Mouse (Mus musculus): ENCODE measurements around the gene Psme3. TPM values are rescaled to one million over a fixed set of nuclear protein-coding genes. Genes with fewer than 3 reads are reported as not detected.

Gene Psme3
- 58.9 TPM for polyA plus RNA-seq (2014; fragmentation: Illumina TruSeq; extraction: RNeasy Lipid Tissue Mini Kit (QIAGEN cat#74804); ENCODE audit: low read depth, low replicate concordance)

GRCm38 (mm10) chr11:101315665-101316500 is at the start of gene Psme3:
TSS of gene Psme3 (plus strand) at chr11:101316213.

DNA sequence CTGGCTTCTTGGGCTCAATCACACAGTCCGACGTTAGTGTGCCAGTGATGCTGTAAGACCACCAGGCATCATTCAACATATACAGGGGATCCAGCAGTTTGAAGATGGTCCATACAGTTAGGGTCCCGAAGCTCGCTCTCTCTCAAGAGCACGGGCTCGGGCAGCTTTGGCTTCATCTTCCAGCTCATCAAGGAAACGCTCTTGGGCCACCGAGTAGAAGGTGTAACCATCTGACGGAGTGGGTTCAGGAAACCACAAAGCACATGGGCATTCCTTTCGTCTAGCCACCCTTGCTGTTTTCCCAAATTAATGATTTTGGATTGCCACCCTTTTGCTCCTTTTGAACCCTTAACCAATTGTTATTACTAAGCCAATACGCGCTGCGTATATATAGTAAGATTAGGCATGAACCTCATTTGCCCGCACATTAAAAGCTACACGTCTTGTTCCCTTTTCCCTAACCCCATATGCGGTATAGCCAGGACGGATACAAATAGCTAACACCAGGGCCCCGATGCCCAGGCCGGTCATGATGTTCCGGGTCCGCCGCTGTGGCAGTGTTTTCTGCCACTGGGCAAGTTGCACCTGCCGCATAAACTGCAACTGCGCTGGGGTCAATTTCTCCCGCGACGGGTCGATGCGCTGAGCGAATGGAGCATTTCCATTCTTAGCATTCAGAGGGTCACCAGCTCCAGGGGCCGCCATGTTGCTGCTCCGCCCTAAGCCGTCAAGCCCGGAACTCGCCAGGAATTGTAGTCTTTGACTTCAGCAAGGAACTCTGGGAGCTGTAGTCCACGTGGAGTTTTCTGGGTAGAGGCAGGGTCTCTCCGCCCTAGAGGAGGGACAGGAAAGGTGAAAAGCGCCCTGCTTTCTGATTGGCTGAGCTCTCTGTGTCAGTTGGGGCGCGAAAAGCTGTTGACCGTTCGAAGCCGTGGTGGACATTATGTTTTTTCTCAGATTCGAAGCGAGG is 37.5 kb upstream of the Psme3 start, which contains the start of the genes Cntd1 and Coa3:
TSS of gene Cntd1 (plus strand) at position 790 of the 970 bp plus-strand sequence.
TSS of gene Coa3 (minus strand) at position 892 of the 970 bp plus-strand sequence.

GRCm38 (mm10) chr11:101302004-101302798 is 13.8 kb upstream of the Psme3 start, which contains the start of gene Becn1:
TSS of gene Becn1 (minus strand) at chr11:101302286.

GRCm38 (mm10) chr11:101324763-101325162 is 8.8 kb downstream of the Psme3 start, which contains the start of gene Aoc2:
TSS of gene Aoc2 (plus strand) at chr11:101325063.

DNA sequence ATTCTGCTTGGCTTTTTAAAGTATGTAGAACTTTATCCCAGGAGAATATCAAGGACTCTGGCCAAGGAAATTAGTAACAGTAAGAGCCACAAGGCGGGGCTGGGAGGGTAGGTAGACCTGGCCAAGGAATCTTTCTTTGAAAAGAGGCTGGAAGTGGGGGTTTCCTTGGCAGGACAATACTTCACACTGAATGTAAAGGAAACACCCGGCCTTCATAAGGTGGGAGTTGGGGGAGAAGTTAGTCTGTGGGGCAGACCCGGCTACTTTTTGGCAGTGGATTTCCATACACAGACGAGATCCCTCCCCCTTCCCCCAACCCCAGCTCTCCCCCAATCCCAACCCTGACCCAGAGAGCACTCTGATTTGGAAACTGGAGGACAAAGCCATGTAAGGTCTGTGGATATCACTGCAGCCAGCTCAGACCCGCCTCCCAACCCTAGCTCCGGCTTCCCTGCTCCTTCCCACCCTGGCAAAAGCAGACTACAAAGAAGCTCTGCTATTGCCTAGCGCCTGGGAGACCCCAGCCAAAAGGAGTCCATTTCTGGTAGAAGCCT is 14.4 kb downstream of the Psme3 start, which contains the start of gene Aoc3:
TSS of gene Aoc3 (plus strand) at position 235 of the 554 bp plus-strand sequence.

DNA sequence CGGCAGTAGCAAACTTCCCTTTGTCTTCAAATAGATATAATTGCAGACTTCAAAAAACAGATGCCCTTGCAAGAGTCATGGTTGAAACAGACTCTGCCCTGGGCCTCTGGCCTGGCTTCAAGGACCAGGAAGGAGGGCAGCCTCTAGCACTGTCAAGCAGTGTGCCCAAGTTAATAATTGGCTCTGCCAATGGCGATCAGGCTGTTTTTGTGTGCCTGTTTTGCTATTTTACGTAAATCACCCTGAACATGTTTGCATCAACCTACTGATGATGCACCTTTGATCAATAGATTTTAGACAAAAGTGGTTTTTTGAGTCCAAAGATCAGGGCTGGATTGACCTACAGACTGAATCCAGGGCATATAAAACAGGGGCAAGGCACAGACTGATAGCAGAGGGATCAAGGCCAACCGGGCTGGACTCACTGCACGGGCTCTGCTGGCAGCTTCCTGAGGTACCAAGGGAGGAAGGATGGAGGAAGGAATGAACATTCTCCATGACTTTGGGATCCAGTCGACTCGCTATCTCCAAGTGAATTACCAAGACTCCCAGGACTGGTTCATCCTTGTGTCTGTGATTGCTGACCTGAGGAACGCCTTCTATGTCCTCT is 51.4 kb downstream of the Psme3 start, which contains the start of gene G6pc:
TSS of gene G6pc (plus strand) at position 236 of the 610 bp plus-strand sequence.

Other genes with a start within 250 kb of the Psme3 start
- gene Naglu, start 246.2 kb upstream of the Psme3 start, polyA plus RNA-seq (2014; fragmentation: Illumina TruSeq; extraction: RNeasy Lipid Tissue Mini Kit (QIAGEN cat#74804); ENCODE audit: low read depth, low replicate concordance), result 10.5 TPM
- gene Hsd17b1, start 237.8 kb upstream of the Psme3 start, polyA plus RNA-seq (2014; fragmentation: Illumina TruSeq; extraction: RNeasy Lipid Tissue Mini Kit (QIAGEN cat#74804); ENCODE audit: low read depth, low replicate concordance), result 0.81 TPM
- gene Coasy, start 233.6 kb upstream of the Psme3 start, polyA plus RNA-seq (2014; fragmentation: Illumina TruSeq; extraction: RNeasy Lipid Tissue Mini Kit (QIAGEN cat#74804); ENCODE audit: low read depth, low replicate concordance), result 18.0 TPM
- 35.5 TPM for gene Mlx, start 228.9 kb upstream of the Psme3 start, polyA plus RNA-seq (2014; fragmentation: Illumina TruSeq; extraction: RNeasy Lipid Tissue Mini Kit (QIAGEN cat#74804); ENCODE audit: low read depth, low replicate concordance)
- gene Psmc3ip, start 220.8 kb upstream of the Psme3 start, polyA plus RNA-seq (2014; fragmentation: Illumina TruSeq; extraction: RNeasy Lipid Tissue Mini Kit (QIAGEN cat#74804); ENCODE audit: low read depth, low replicate concordance), result 4.0 TPM
- 35.9 TPM for gene Retreg3, start 196.3 kb upstream of the Psme3 start, polyA plus RNA-seq (2014; fragmentation: Illumina TruSeq; extraction: RNeasy Lipid Tissue Mini Kit (QIAGEN cat#74804); ENCODE audit: low read depth, low replicate concordance)
- 30.3 TPM for gene Tubg1, start 196.3 kb upstream of the Psme3 start, polyA plus RNA-seq (2014; fragmentation: Illumina TruSeq; extraction: RNeasy Lipid Tissue Mini Kit (QIAGEN cat#74804); ENCODE audit: low read depth, low replicate concordance)
- 2.6 TPM for gene Tubg2, start 160.3 kb upstream of the Psme3 start, polyA plus RNA-seq (2014; fragmentation: Illumina TruSeq; extraction: RNeasy Lipid Tissue Mini Kit (QIAGEN cat#74804); ENCODE audit: low read depth, low replicate concordance)
- 2.4 TPM for gene Cntnap1, start 145.7 kb upstream of the Psme3 start, polyA plus RNA-seq (2014; fragmentation: Illumina TruSeq; extraction: RNeasy Lipid Tissue Mini Kit (QIAGEN cat#74804); ENCODE audit: low read depth, low replicate concordance)
- gene Plekhh3, start 144.9 kb upstream of the Psme3 start, polyA plus RNA-seq (2014; fragmentation: Illumina TruSeq; extraction: RNeasy Lipid Tissue Mini Kit (QIAGEN cat#74804); ENCODE audit: low read depth, low replicate concordance), result 16.2 TPM
- gene Ccr10, start 140.8 kb upstream of the Psme3 start, polyA plus RNA-seq (2014; fragmentation: Illumina TruSeq; extraction: RNeasy Lipid Tissue Mini Kit (QIAGEN cat#74804); ENCODE audit: low read depth, low replicate concordance), result not detected
- 30.8 TPM for gene Ezh1, start 89.8 kb upstream of the Psme3 start, polyA plus RNA-seq (2014; fragmentation: Illumina TruSeq; extraction: RNeasy Lipid Tissue Mini Kit (QIAGEN cat#74804); ENCODE audit: low read depth, low replicate concordance)
- 49.3 TPM for gene Ramp2, start 70.2 kb upstream of the Psme3 start, polyA plus RNA-seq (2014; fragmentation: Illumina TruSeq; extraction: RNeasy Lipid Tissue Mini Kit (QIAGEN cat#74804); ENCODE audit: low read depth, low replicate concordance)
- gene Vps25, start 62.5 kb upstream of the Psme3 start, polyA plus RNA-seq (2014; fragmentation: Illumina TruSeq; extraction: RNeasy Lipid Tissue Mini Kit (QIAGEN cat#74804); ENCODE audit: low read depth, low replicate concordance), result 142 TPM
- gene Wnk4, start 55.6 kb upstream of the Psme3 start, polyA plus RNA-seq (2014; fragmentation: Illumina TruSeq; extraction: RNeasy Lipid Tissue Mini Kit (QIAGEN cat#74804); ENCODE audit: low read depth, low replicate concordance), result 13.8 TPM
- 0.58 TPM for gene Cntd1, start 37.2 kb upstream of the Psme3 start, polyA plus RNA-seq (2014; fragmentation: Illumina TruSeq; extraction: RNeasy Lipid Tissue Mini Kit (QIAGEN cat#74804); ENCODE audit: low read depth, low replicate concordance)
- 111 TPM for gene Coa3, start 37.1 kb upstream of the Psme3 start, polyA plus RNA-seq (2014; fragmentation: Illumina TruSeq; extraction: RNeasy Lipid Tissue Mini Kit (QIAGEN cat#74804); ENCODE audit: low read depth, low replicate concordance)
- 86.4 TPM for gene Becn1, start 13.9 kb upstream of the Psme3 start, polyA plus RNA-seq (2014; fragmentation: Illumina TruSeq; extraction: RNeasy Lipid Tissue Mini Kit (QIAGEN cat#74804); ENCODE audit: low read depth, low replicate concordance)
- gene Aoc2, start 8.8 kb downstream of the Psme3 start, polyA plus RNA-seq (2014; fragmentation: Illumina TruSeq; extraction: RNeasy Lipid Tissue Mini Kit (QIAGEN cat#74804); ENCODE audit: low read depth, low replicate concordance), result 2.0 TPM
- 10.5 TPM for gene Aoc3, start 14.4 kb downstream of the Psme3 start, polyA plus RNA-seq (2014; fragmentation: Illumina TruSeq; extraction: RNeasy Lipid Tissue Mini Kit (QIAGEN cat#74804); ENCODE audit: low read depth, low replicate concordance)
- gene G6pc, start 51.3 kb downstream of the Psme3 start, polyA plus RNA-seq (2014; fragmentation: Illumina TruSeq; extraction: RNeasy Lipid Tissue Mini Kit (QIAGEN cat#74804); ENCODE audit: low read depth, low replicate concordance), result 0.24 TPM
- gene Aarsd1, start 101.4 kb downstream of the Psme3 start, polyA plus RNA-seq (2014; fragmentation: Illumina TruSeq; extraction: RNeasy Lipid Tissue Mini Kit (QIAGEN cat#74804); ENCODE audit: low read depth, low replicate concordance), result 46.6 TPM
- 2.9 TPM for gene Gm27029, start 108.6 kb downstream of the Psme3 start, polyA plus RNA-seq (2014; fragmentation: Illumina TruSeq; extraction: RNeasy Lipid Tissue Mini Kit (QIAGEN cat#74804); ENCODE audit: low read depth, low replicate concordance)
- 9.5 TPM for gene Rundc1, start 108.9 kb downstream of the Psme3 start, polyA plus RNA-seq (2014; fragmentation: Illumina TruSeq; extraction: RNeasy Lipid Tissue Mini Kit (QIAGEN cat#74804); ENCODE audit: low read depth, low replicate concordance)
- gene Ptges3l, start 109.1 kb downstream of the Psme3 start, polyA plus RNA-seq (2014; fragmentation: Illumina TruSeq; extraction: RNeasy Lipid Tissue Mini Kit (QIAGEN cat#74804); ENCODE audit: low read depth, low replicate concordance), result 71.9 TPM
- gene Rpl27, start 126.1 kb downstream of the Psme3 start, polyA plus RNA-seq (2014; fragmentation: Illumina TruSeq; extraction: RNeasy Lipid Tissue Mini Kit (QIAGEN cat#74804); ENCODE audit: low read depth, low replicate concordance), result 319 TPM
- 28.4 TPM for gene Ifi35, start 132.2 kb downstream of the Psme3 start, polyA plus RNA-seq (2014; fragmentation: Illumina TruSeq; extraction: RNeasy Lipid Tissue Mini Kit (QIAGEN cat#74804); ENCODE audit: low read depth, low replicate concordance)
- gene Rnd2, start 148.8 kb downstream of the Psme3 start, polyA plus RNA-seq (2014; fragmentation: Illumina TruSeq; extraction: RNeasy Lipid Tissue Mini Kit (QIAGEN cat#74804); ENCODE audit: low read depth, low replicate concordance), result 7.1 TPM
- 21.1 TPM for gene Vat1, start 150.0 kb downstream of the Psme3 start, polyA plus RNA-seq (2014; fragmentation: Illumina TruSeq; extraction: RNeasy Lipid Tissue Mini Kit (QIAGEN cat#74804); ENCODE audit: low read depth, low replicate concordance)
- not detected for gene Brca1, start 235.7 kb downstream of the Psme3 start, polyA plus RNA-seq (2014; fragmentation: Illumina TruSeq; extraction: RNeasy Lipid Tissue Mini Kit (QIAGEN cat#74804); ENCODE audit: low read depth, low replicate concordance)
- 100.0 TPM for gene Nbr1, start 235.9 kb downstream of the Psme3 start, polyA plus RNA-seq (2014; fragmentation: Illumina TruSeq; extraction: RNeasy Lipid Tissue Mini Kit (QIAGEN cat#74804); ENCODE audit: low read depth, low replicate concordance)

All from heart, adult 10 weeks (tissue).